Mouse (Mus musculus) MEL (cell line): Measurements from ENCODE around the gene Uqcr11.

Experiments
- CTCF ChIP-seq, 3 experiments: IDR thresholded peaks in 2 of 3; conservative IDR thresholded peaks in 1 of 3; 2 replicates each; pipeline ENCODE4 v1.5.1; 2011 to 2012; ENCODE audit warnings: low read length in 3 of 3, low read depth in 2 of 3, mild to moderate bottlenecking in 2 of 3, improper control_type of control experiment in 1 of 3, inconsistent platforms in 1 of 3, mixed read lengths in 1 of 3, moderate library complexity in 1 of 3; ENCODE audit not compliant: control insufficient read depth in 1 of 3, insufficient read depth in 1 of 3, poor library complexity in 1 of 3, severe bottlenecking in 1 of 3
- EP300 ChIP-seq, 2 experiments: IDR thresholded peaks; 2 replicates each; pipeline ENCODE4 v1.6.1; 2011; ENCODE audit warnings: improper control_type of control experiment in 2 of 2, low read length in 2 of 2, low read depth in 1 of 2, mild to moderate bottlenecking in 1 of 2
- NELFE ChIP-seq: IDR thresholded peaks from 2 replicates; pipeline ENCODE4 v1.6.1; 2011; ENCODE audit warnings: low read depth, low read length, improper control_type of control experiment
- POLR2A ChIP-seq, 2 experiments: IDR thresholded peaks; 2 replicates each; pipeline ENCODE4 v1.6.1; 2011 to 2012; ENCODE audit warnings: low read length in 2 of 2, mild to moderate bottlenecking in 2 of 2, control low read depth in 1 of 2, improper control_type of control experiment in 1 of 2, low read depth in 1 of 2, moderate library complexity in 1 of 2; ENCODE audit not compliant: control insufficient read depth in 1 of 2, insufficient read depth in 1 of 2, poor library complexity in 1 of 2
- SIN3A ChIP-seq: IDR thresholded peaks from 2 replicates; pipeline ENCODE4 v1.6.1; 2012; ENCODE audit warnings: low read length, improper control_type of control experiment, inconsistent platforms

- no peak for TF ChIP-seq NELFE
- TF ChIP-seq EP300 (IDR thresholded peaks at IDR 0.05; ENCODE audit: low read depth in 1 of 2, low read length in 2 of 2): no peak
- TF ChIP-seq SIN3A: no peak
- TF ChIP-seq POLR2A (IDR thresholded peaks at IDR 0.05; ENCODE audit: control insufficient read depth in 1 of 2, insufficient read depth in 1 of 2, low read depth in 1 of 2, low read length in 2 of 2, poor library complexity in 1 of 2): no peak; a peak in 1 of 4 replicates
- no peak for TF ChIP-seq CTCF (IDR thresholded peaks at IDR 0.05 in 2 of 3, conservative IDR thresholded peaks at IDR 0.05 in 1 of 3; ENCODE audit: control insufficient read depth in 1 of 3, insufficient read depth in 1 of 3, low read depth in 2 of 3, low read length in 3 of 3, poor library complexity in 1 of 3, severe bottlenecking in 1 of 3)
These were observed 10.7 kb upstream of the Uqcr11 start for GRCm38 (mm10) chr10:80417371-80417770.
